Mouse (Mus musculus) c-Kit-positive CD71-negative TER-119-negative erythroid progenitor cells, embryonic 14.5 days (primary cell): ENCODE measurements at regions not wholly inside any gene's neighbourhood (a gene's known extent, or its start where the extent isn't known, plus 50 kb on each side); places are given as distances from the start of the nearest gene placed in this dataset.
"Not testable (repeated sequence)": the region's sequence is repeated elsewhere in the genome, so short reads cannot be mapped to it uniquely, and the experiment has no call there.

Experiments
- DNase-seq: peaks from one replicate; pipeline ENCODE4 v3.0.0-alpha.2; 2013; ENCODE audit warnings: low read depth

DNA sequence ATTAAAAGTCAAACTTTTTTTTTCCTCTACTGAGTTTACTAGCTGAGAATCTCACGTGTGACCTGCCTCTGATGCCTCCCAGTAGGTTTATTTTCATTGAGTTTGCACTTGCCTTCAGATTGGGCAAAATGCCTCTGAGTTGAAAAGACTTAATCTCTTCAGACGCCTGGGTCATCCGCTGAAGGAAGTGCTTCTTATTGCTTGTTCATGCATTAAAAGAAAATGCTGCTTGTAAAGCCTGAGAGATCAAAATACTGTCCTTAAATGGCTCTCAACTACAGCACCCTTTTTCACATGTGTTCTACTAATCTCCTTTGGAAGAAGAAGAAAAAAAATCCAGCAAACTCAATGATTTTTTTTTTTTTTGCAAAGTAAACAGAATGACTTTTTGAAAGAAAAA, 351.5 kb downstream of the Kcnh5 start:
- DNase-seq: no peak

GRCm38 (mm10) chr12:74824735-74825494, 352.2 kb downstream of the Kcnh5 start:
- no peak for DNase-seq

GRCm38 (mm10) chr12:74816181-74816580, 361.0 kb downstream of the Kcnh5 start:
- not testable (repeated sequence) for DNase-seq

DNA sequence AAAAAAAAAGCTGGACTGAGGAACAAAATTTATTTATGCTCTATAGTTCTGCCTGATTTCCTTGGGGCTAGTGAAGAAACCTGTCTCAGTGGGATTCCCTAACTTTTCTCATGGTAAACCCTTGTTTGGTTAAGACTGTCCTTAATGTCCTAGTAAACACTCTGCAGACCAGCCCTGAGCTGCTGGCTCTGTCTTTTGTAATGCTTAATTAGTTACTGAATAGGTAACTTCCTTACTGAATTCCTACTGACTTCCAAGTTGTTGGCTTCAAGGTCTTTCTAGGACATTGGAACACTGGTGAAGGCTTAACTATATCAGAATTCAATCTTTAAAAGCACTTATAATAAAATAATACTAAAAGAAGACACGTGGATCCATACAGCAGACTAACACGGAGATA, 368.6 kb downstream of the Kcnh5 start:
- DNase-seq: not testable (repeated sequence)

DNA sequence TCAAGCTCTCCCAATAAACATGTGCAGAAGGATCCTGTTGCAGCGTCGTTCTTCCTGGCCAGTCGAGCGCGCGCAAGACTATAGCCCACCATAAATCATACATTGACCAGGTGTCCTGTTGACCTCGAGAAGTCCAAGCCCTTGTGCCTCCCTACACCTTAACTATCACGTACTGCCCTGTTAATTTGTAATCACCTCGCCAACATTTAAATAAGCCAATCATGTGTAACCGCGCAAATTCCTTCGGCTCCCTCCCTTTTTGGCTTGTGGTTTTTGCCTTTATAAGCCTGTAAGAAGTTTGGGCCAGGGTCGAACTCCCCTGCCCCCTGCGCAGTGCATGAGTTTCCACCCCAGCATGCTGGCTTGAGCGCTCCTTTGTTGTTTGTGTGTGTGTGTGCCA, 369.2 kb downstream of the Kcnh5 start:
- not testable (repeated sequence) for DNase-seq

GRCm38 (mm10) chr12:74803740-74804512, 373.2 kb downstream of the Kcnh5 start:
- peak; percentile 18 for DNase-seq

DNA sequence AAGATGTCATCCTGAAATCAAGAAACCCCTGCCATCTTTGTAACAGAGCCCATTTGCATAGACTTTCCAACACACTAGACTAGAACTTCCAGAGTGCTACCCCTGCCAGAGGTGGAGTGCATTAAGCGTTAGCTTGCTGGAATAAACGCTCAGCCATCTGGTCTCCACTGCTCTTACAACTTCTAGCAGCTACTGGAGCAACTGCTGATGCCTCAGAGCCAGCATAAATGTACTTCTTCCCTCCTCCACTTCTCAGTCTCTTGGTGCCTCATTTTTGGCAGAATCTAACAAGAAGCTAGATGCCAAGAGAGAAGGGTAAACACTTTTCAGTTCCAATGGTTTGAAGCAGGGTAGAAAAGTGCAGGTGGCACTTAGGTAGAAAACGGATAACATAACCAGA, 385.1 kb downstream of the Kcnh5 start:
- DNase-seq: no peak

GRCm38 (mm10) chr12:74762284-74762683, 414.8 kb downstream of the Kcnh5 start:
- DNase-seq: no peak

DNA sequence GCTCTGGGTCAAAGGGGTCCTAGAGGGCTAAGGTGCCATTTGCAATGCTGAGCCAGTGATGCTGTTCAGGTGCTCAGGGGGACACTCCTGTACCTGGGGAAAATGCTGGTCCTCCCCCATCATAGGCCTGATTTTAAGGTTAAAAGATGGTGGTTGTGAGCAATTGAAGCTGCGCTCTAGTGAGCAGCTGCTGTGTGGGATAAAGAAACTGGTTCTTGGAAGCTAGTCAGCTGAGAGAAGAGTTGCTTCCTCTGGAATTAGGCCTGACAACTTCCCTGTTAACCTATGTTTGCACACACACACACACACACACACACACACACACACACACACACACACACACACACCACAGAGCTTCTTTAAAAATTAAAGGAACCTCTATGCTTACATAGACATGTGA, 428.9 kb upstream of the Gm11042 start:
- no peak for DNase-seq

DNA sequence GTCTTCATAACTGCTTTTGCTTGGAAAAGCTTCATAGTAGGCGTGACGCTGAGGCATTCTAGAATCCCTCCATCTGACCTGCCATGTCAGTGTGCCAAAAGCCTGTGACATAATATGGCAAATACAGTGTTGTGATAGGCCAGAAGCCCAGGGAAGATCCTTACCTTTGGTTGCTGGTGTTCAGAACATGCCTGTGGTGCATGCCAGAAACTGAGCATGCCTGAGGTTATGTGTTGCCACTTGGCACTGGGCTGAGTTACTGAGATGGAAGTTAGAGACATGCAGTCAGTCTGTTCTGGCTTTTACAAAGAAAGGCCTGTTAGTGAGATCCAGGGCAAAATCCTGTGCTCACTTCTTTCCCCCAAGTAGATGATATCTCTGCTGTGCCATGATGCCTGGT, 412.7 kb upstream of the Gm11042 start:
- DNase-seq: no peak

GRCm38 (mm10) chr12:74679149-74679548, 363.0 kb upstream of the Gm11042 start:
- DNase-seq: no peak

DNA sequence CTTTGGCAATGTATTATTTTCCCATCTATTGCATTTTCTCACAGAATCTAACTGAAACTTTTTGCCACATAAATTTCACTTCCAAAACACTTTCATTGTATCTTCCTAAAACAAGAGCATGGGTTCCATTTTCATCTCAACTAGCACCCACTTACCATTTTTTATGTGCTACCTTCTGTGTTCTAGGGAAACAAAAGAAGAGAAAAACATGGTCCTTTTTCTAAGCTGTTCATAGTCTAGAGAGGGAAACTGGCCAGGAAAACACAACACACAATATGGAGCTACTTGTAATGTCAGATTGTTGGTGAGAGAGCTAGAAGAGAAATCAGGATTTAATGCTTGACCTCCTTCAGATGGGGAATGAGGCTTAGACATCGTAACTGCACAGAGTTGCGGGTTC, 361.6 kb upstream of the Gm11042 start:
- DNase-seq: no peak

DNA sequence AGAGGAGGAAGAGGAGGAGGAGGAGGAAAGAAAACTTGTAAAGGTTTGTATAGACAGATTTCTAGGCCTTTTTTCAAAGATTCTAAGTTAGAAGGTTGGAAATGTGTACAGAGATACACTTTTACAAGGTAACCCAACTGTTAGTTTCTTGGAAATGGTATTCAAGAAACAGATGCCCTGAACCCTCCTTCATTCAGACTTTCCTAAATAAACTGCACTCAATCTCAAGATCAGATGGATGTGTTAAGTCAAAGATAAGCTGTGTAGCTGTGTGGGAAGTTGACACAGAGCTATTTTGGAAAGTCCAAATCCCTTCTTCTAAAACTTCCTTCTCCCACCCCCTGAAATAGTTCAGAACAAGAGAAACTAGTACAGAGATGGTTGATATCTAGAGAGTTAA, 342.2 kb upstream of the Gm11042 start:
- no peak for DNase-seq

DNA sequence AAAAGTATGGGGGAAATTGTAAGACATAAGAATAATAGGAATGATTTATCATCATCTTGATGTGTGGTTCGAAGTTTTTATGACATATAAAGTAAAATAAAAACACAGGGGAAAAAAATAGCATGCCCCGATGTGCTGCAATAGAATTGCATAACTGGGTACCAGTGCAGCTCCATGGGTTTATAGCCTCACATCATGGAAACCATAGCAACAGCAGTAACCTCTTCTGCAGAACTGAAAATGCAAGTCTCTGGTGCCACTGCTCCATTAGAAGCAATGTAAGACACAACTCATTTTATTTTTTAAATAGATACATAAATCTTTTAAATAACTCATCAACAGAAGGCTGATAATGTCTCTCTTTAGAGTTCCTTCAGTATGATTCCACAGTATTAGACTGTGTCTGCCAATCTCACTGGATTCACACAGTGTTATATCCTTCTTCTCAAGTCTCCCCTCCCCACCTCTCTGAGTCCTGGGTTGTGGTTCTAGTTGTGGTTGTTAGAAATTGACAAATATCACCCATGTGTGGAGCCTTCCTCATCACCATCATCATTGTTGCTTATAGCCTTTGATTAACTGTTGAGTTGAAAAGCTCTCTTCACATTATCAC, 340.9 kb upstream of the Gm11042 start:
- DNase-seq: no peak

- DNase-seq: no peak
Observed at GRCm38 (mm10) chr12:74651256-74651655, 335.1 kb upstream of the Gm11042 start.

DNA sequence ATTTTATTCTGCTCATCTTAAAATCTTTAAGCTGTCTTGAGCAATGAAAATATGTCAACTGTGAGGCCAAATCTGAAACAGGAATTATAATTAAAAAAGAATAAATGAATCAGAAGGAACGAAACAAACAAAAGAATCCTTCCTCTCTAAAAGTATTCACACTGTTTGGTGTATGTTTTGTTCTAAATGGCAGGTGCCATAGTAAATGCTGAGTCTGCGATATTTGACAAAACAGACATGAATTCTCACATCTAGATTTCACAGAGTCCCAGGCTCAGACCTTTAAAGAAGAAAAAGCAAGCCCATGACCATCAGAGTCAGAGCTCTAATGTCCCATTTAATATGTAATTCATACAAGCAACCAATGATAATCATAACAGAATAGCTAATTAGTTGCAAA, 316.6 kb upstream of the Gm11042 start:
- DNase-seq: no peak

DNA sequence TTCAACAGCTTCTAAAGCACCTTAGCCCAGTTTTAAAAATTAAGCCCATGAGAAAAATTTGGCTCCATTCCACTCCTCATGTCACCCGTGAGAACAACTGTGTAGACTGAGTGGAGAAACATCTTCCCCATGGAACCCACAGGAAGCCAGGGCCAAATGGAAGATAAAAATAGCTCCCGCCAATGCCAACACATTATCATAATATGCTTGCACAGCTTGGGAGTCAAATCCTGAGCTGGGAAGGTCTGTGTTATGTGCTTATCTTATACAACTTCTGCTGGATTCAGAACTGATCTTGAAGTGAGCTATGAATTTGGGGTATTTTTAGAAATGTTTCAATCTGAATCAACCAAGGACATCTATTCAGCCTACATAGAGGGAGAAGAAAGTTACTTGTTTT, 279.0 kb upstream of the Gm11042 start:
- no peak for DNase-seq

GRCm38 (mm10) chr12:74554599-74554998, 238.4 kb upstream of the Gm11042 start:
- no peak for DNase-seq

- no peak for DNase-seq
Observed at GRCm38 (mm10) chr12:74544172-74544571, 228.0 kb upstream of the Gm11042 start.

DNA sequence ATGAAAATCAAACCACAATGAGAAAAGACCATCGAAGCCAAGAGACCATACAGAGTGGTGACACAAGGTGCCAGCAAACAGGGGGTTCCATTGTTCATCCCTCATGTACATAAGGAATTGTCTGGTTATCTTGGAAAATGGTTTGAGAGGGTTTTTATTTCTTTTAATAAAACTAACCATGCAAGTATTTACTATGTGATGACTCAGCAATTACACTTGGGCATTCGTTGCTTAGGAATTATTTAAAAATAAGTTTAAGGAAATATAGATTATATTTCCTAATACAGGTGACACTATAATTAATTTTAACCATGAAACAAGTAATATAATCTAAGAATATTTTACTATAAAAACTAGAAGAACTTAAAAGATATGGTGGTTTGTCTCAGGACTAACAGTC, 218.7 kb upstream of the Gm11042 start:
- no peak for DNase-seq

- no peak for DNase-seq
Observed at GRCm38 (mm10) chr12:74528983-74529566, 212.9 kb upstream of the Gm11042 start.

DNA sequence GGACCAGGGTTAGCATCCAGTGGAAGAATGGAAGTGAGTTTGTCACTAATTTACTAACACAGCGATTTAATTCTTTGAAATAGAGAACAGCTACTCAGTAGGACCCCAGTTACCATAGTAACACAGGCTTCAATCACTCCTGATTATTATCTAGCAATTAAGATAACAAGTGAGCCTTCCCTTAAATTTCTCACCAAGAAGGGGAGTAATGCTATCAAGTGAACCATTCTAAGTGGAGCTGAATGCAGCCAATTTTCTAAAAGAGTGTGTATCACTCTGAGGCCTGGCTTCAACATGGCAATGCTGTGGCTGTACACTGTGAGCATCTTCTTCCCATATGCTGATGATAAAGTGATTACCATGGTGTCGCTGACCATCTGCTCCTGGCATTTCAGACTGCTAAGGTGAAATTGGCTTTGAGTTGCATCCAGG, 211.0 kb upstream of the Gm11042 start:
- DNase-seq: no peak

- no peak for DNase-seq
Observed at GRCm38 (mm10) chr12:74523988-74524387, 207.8 kb upstream of the Gm11042 start.
